Mouse (Mus musculus) E14TG2a.4 (cell line): ENCODE measurements at regions not wholly inside any gene's neighbourhood (a gene's known extent, or its start where the extent isn't known, plus 50 kb on each side); places are given as distances from the start of the nearest gene placed in this dataset.

Experiments
- H3K27me3 ChIP-seq: 2 replicates; pipeline ENCODE4 v1.6.1; 2014; ENCODE audit warnings: low read length, control low read depth; ENCODE audit not compliant: insufficient read depth
- H3K36me3 ChIP-seq: 2 replicates; pipeline ENCODE4 v1.6.1; 2014; ENCODE audit warnings: low read length, control low read depth; ENCODE audit not compliant: insufficient read depth
- H3K4me1 ChIP-seq: replicated peaks from 2 replicates; pipeline ENCODE4 v1.6.1; 2014; ENCODE audit warnings: low read depth, low read length, control low read depth
- H3K4me3 ChIP-seq: replicated peaks from 2 replicates; pipeline ENCODE4 v1.5.1; 2014; ENCODE audit warnings: mild to moderate bottlenecking, low read length
- H3K9me3 ChIP-seq: 2 replicates; pipeline ENCODE4 v1.6.1; 2014; ENCODE audit warnings: low read length, control low read depth
- CTCF ChIP-seq: conservative IDR thresholded peaks from 2 replicates; pipeline ENCODE4 v1.5.1; 2014; ENCODE audit warnings: low read length
- NANOG ChIP-seq: IDR thresholded peaks from 2 replicates; pipeline ENCODE4 v1.6.1; 2014; ENCODE audit warnings: borderline replicate concordance, low read length, mixed read lengths
- POU5F1 ChIP-seq: IDR thresholded peaks from 2 replicates; pipeline ENCODE4 v1.6.1; 2014; ENCODE audit warnings: low read length, borderline replicate concordance

GRCm38 (mm10) chr2:48381481-48382075 is 432.3 kb upstream of the Acvr2a start:
- no peaks in the 10 kb centered on the region for H3K9me3 ChIP-seq
- TF ChIP-seq CTCF (no peak), NANOG (no peak), POU5F1 (no peak)
- no peaks in the 10 kb centered on the region for H3K4me1 ChIP-seq
- H3K36me3 ChIP-seq, result no peaks in the 10 kb centered on the region
- no peak overlapping the region for H3K4me3 ChIP-seq
- no peaks in the 10 kb centered on the region for H3K27me3 ChIP-seq

DNA sequence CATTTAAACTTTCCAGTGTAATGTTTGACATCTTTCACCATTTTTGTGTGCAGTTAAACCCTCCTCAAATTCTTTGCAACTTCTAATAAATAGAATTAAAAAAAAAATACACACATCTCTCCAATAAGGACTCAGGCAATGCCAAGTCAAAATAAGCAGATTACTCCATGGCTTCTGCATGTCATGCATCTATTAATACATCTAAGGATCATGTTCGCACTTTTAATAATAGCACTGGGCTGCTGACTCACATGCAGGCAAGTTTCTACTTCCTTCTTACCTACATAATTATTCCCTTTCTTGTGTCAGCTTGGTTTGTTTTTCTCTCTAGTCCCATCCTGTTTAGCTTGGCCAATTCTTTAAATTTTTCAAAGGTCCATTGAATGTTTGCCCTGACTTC is 415.4 kb upstream of the Acvr2a start:
- H3K27me3 ChIP-seq, result no peaks in the 10 kb centered on the region
- no peaks in the 10 kb centered on the region for H3K4me1 ChIP-seq
- no peaks in the 10 kb centered on the region for H3K36me3 ChIP-seq
- no peak for TF ChIP-seq NANOG
- TF ChIP-seq CTCF, result no peak
- no peak for TF ChIP-seq POU5F1
- H3K4me3 ChIP-seq, result no peak overlapping the region
- no peaks in the 10 kb centered on the region for H3K9me3 ChIP-seq

GRCm38 (mm10) chr2:48399191-48399590 is 414.7 kb upstream of the Acvr2a start:
- Histone ChIP-seq H3K9me3 (no peaks in the 10 kb centered on the region), H3K4me3 (no peak overlapping the region), H3K4me1 (no peaks in the 10 kb centered on the region), H3K36me3 (no peaks in the 10 kb centered on the region), H3K27me3 (no peaks in the 10 kb centered on the region)
- TF ChIP-seq NANOG (no peak), POU5F1 (no peak), CTCF (no peak)

DNA sequence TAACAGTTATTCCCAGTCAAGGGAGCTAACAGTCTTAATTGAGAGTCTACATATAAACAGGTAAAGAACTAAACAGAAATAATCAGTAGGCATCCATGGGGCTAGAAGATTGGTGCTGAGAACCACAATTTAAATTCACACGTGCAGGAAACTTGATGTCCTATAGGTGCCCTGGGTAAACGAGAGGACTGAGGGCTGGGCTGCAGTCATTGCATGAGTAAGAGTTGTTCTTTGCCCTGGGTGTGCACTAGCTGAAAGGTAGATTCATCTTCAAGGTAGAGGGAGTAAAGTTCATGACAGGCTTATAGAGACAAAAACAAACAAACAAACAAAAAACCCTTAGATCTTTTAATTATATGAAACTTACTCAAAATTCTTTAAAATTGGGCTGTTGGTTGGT is 411.1 kb upstream of the Acvr2a start:
- TF ChIP-seq NANOG, result no peak
- no peak for TF ChIP-seq POU5F1
- TF ChIP-seq CTCF, result no peak
- Histone ChIP-seq H3K9me3 (no peaks in the 10 kb centered on the region), H3K36me3 (no peaks in the 10 kb centered on the region), H3K27me3 (no peaks in the 10 kb centered on the region), H3K4me3 (no peak overlapping the region), H3K4me1 (no peaks in the 10 kb centered on the region)

- no peak for TF ChIP-seq POU5F1
- TF ChIP-seq CTCF, result no peak
- TF ChIP-seq NANOG, result no peak
- H3K9me3 ChIP-seq, result no peaks in the 10 kb centered on the region
- no peak overlapping the region for H3K4me3 ChIP-seq
- H3K36me3 ChIP-seq, result no peaks in the 10 kb centered on the region
- no peaks in the 10 kb centered on the region for H3K4me1 ChIP-seq
- no peaks in the 10 kb centered on the region for H3K27me3 ChIP-seq
Observed at GRCm38 (mm10) chr2:48404460-48404859, 409.4 kb upstream of the Acvr2a start.

DNA sequence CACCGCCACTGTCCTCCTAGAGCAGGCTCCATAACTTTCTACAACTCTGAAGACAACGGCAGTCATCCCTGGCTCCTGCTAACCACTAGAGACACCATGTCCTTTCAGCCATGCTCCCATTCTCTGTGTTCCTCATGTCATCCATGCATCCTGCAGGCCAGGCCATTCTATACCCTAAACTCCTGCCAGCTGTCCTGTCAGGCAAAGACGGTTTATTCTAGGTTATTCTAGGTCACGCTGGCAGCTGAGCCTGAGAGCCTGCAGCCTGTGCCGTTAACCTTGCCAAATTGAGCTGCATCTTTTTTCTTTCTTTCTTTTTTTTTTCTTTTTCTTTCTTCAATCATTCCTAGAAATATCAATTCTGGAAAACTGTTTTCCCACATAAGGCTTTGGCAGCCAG is 406.0 kb upstream of the Acvr2a start:
- Histone ChIP-seq H3K36me3 (no peaks in the 10 kb centered on the region), H3K9me3 (no peaks in the 10 kb centered on the region), H3K27me3 (no peaks in the 10 kb centered on the region), H3K4me1 (no peaks in the 10 kb centered on the region), H3K4me3 (no peak overlapping the region)
- TF ChIP-seq POU5F1 (no peak), CTCF (no peak), NANOG (no peak)

DNA sequence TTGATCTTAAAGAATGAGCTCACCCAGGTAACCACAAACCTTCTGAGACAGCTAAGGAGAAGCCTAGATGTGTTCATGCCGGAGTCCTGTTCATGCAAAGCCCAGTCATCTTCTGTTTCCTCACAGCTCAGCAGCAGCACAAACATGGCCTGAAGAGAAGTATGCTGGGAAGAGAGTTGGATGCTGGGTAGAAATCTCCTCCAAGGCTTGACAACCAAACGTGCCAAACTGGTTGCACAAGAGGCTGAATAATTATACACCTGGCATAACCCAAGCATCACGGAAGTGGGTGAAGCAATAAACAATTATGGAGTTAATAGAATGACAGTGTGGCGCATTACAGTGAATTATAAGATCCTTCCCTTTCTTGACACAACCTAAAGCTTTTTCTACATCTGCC is 404.0 kb upstream of the Acvr2a start:
- no peak for TF ChIP-seq POU5F1
- TF ChIP-seq CTCF, result no peak
- TF ChIP-seq NANOG, result no peak
- no peaks in the 10 kb centered on the region for H3K36me3 ChIP-seq
- no peak overlapping the region for H3K4me3 ChIP-seq
- H3K27me3 ChIP-seq, result no peaks in the 10 kb centered on the region
- no peaks in the 10 kb centered on the region for H3K4me1 ChIP-seq
- H3K9me3 ChIP-seq, result no peaks in the 10 kb centered on the region

DNA sequence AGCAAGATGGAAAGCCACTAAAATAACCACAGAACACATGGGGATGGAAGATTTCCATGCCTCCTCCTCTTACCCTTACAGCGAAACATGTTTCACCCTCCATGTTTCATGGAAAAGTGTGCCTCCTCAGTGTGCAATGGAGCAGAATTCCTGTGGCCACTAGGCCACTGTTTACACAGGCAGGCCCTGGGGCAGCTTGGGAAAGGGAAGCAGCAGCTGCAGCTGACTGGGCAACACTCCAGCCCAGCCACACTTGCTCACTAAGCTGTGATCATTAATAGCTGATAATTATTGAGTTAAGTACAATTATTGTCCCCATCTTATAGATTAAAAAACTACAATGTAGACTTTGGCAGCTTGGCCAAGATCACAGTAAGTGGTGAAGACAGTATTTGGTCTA is 402.5 kb upstream of the Acvr2a start:
- Histone ChIP-seq H3K9me3 (no peaks in the 10 kb centered on the region), H3K36me3 (no peaks in the 10 kb centered on the region), H3K27me3 (no peaks in the 10 kb centered on the region), H3K4me3 (no peak overlapping the region), H3K4me1 (no peaks in the 10 kb centered on the region)
- no peak for TF ChIP-seq POU5F1
- no peak for TF ChIP-seq NANOG
- TF ChIP-seq CTCF, result no peak
